Mouse (Mus musculus): ENCODE results near the gene Cbln1. TPM values are rescaled to one million over a fixed set of nuclear protein-coding genes. Genes with fewer than 3 reads are reported as not detected.
A peak's percentile ranks its signal among the peaks of the same experiment; 100 is the strongest.

Cbln1 gene
- under 1 TPM; 0.14 to 0.17 TPM for total RNA-seq (2021)

GRCm38 (mm10) chr8:87472271-87473236 lies at the start of gene Cbln1:
Gene Cbln1, minus strand, starts transcription at chr8:87472609.
- peak; percentile 91 for DNase-seq

- DNase-seq: no peak
Measured at GRCm38 (mm10) chr8:87517132-87517531, 44.7 kb upstream of the Cbln1 start.

GRCm38 (mm10) chr8:87513796-87514195 lies 41.4 kb upstream of the Cbln1 start:
- no peak for DNase-seq

- DNase-seq: no peak
Measured at GRCm38 (mm10) chr8:87513350-87513749, 40.9 kb upstream of the Cbln1 start.

GRCm38 (mm10) chr8:87512636-87513035 lies 40.2 kb upstream of the Cbln1 start:
- DNase-seq: no peak

GRCm38 (mm10) chr8:87507046-87507445 lies 34.6 kb upstream of the Cbln1 start:
- no peak for DNase-seq

GRCm38 (mm10) chr8:87504441-87504840 lies 32.0 kb upstream of the Cbln1 start:
- no peak for DNase-seq

- no peak for DNase-seq
Measured at GRCm38 (mm10) chr8:87502684-87503083, 30.3 kb upstream of the Cbln1 start.

- DNase-seq: no peak
Measured at GRCm38 (mm10) chr8:87497641-87498040, 25.2 kb upstream of the Cbln1 start.

GRCm38 (mm10) chr8:87496511-87496910 lies 24.1 kb upstream of the Cbln1 start:
- no peak for DNase-seq

GRCm38 (mm10) chr8:87494862-87495261 lies 22.5 kb upstream of the Cbln1 start:
- peak; percentile 14 for DNase-seq

GRCm38 (mm10) chr8:87489841-87490415 lies 17.5 kb upstream of the Cbln1 start:
- no peak for DNase-seq

GRCm38 (mm10) chr8:87481396-87481795 lies 9.0 kb upstream of the Cbln1 start:
- no peak for DNase-seq

GRCm38 (mm10) chr8:87478221-87478620 lies 5.8 kb upstream of the Cbln1 start:
- DNase-seq: no peak

GRCm38 (mm10) chr8:87477102-87477645 lies 4.8 kb upstream of the Cbln1 start:
- DNase-seq: no peak

GRCm38 (mm10) chr8:87475551-87475950 lies 3.1 kb upstream of the Cbln1 start:
- no peak for DNase-seq

- DNase-seq: no peak
Measured at GRCm38 (mm10) chr8:87474379-87474778, 2.0 kb upstream of the Cbln1 start.

GRCm38 (mm10) chr8:87473940-87474339 lies 1.5 kb upstream of the Cbln1 start:
- no peak for DNase-seq

- no peak for DNase-seq
Measured at GRCm38 (mm10) chr8:87473314-87473713, 905 bp upstream of the Cbln1 start.

GRCm38 (mm10) chr8:87471603-87472270 lies 672 bp downstream of the Cbln1 start:
- DNase-seq: no peak

GRCm38 (mm10) chr8:87470834-87471602 lies 1.4 kb downstream of the Cbln1 start:
- no peak for DNase-seq

Data from heart, postnatal 4 days (tissue).